Comparison of ENCODE assay signal across 9 mouse cellular contexts in the genomic region with DNA sequence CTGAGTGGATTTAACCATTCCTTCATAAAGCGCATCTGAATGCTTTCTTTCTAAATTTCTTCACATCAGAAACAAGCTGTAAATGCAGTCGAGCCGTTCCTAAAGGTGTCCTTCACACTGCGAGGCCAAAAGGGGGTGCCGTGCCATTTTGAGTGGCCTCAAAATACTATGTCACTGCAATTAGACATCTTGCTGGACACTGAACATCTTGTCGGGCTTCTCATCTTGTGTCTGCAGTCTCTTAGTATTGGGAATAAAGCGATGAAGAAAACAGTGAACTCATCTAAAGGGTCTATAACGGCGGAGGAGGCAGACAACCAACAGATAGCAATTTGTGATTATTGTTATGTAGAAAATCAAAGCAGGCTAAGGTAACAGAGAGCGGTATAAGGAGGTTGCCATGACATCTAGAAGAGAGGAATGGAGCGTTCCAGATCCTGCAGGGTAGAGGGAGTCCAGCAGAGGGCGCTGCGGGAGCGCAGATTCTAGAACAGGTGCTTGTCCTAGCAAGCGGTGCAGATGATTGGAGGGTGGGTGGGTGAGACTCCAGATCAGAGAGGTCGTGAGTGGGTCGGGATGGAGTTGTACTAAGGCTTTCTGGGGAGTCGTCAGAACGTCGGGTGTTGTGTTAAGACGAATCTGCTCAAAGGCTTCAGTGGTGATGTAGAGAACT. TPM values are rescaled to one million over a fixed set of nuclear protein-coding genes. Genes with fewer than 3 reads are reported as not detected.
DNase-seq lines count a peak whose midpoint lies in the region; ATAC-seq lines count a peak whose summit lies in the region.
"Had no signal": no experiment of that assay in that cellular context is flagged by ENCODE, and none has a peak within 500 bp of the region (broad histone marks: within the 10 kb centered on the region; RNA-seq: fewer than 3 reads in every experiment).

No protein-coding gene starts in this region.

- WGBS in forebrain, embryonic 11.5 days, result 21% methylated on average over 21 of the region's 21 CpGs
- 17% methylated on average over 21 of the region's 21 CpGs for WGBS in lung, embryonic 15.5 days

- peak; percentile 59 to 68 for DNase-seq in CD8-positive naive resting alpha-beta T cell, adult 2 months (ENCODE audit: low read depth in 2 of 2, low spot score in 2 of 2)
- peak; percentile 92 for DNase-seq in brain, adult 2 months (ENCODE audit: low read depth, low spot score)
- DNase-seq in forebrain, embryonic 11.5 days (ENCODE audit: low spot score), result peak; percentile 91
- DNase-seq in layer of hippocampus, adult 8-10 months (ENCODE audit: low spot score in 2 of 2), result peak; percentile 73 to 88
- DNase-seq in ovary, postnatal 10 days (ENCODE audit: low spot score), result peak; percentile 30
- peak; percentile 82 for DNase-seq in thymus, postnatal 14 days

- H3K9ac ChIP-seq in forebrain, embryonic 11.5 days (ENCODE audit: low read length), result no peak overlapping the region
- no peak overlapping the region for H3K9ac ChIP-seq in lung, embryonic 15.5 days

- no peak overlapping the region for H3K4me2 ChIP-seq in forebrain, embryonic 11.5 days (ENCODE audit: low read depth, low read length, severe bottlenecking)
- no peak overlapping the region for H3K4me2 ChIP-seq in lung, embryonic 15.5 days

- ATAC-seq in forebrain, embryonic 11.5 days (replicated peaks; ENCODE audit: low FRiP score), result peak; percentile 80
- peak; percentile 79 to 81; a peak in 3 of 4 replicates for ATAC-seq in hematopoietic stem cell, adult 5-6 weeks (replicated peaks in 1 of 2; ENCODE audit: insufficient read depth in 1 of 2, low FRiP score in 2 of 2, low TSS enrichment in 1 of 2, low read depth in 1 of 2, poor library complexity in 2 of 2, severe bottlenecking in 2 of 2)
- ATAC-seq in lung, embryonic 15.5 days (ENCODE audit: borderline replicate concordance, extremely low read depth, low FRiP score, low TSS enrichment), result peak; percentile 21; the same call in 1 of the 2 replicates

- H3K4me1 ChIP-seq in forebrain, embryonic 11.5 days (replicated peaks; ENCODE audit: control insufficient read depth, insufficient read depth, low read length), result no peaks in the 10 kb centered on the region
- H3K4me1 ChIP-seq in lung, embryonic 15.5 days, result no peaks in the 10 kb centered on the region

- no peaks in the 10 kb centered on the region for H3K9me3 ChIP-seq in forebrain, embryonic 11.5 days (ENCODE audit: control insufficient read depth, low read length)
- H3K9me3 ChIP-seq in lung, embryonic 15.5 days, result no peaks in the 10 kb centered on the region

- H3K27me3 ChIP-seq in forebrain, embryonic 11.5 days (ENCODE audit: control insufficient read depth, insufficient read depth, low read length), result no peaks in the 10 kb centered on the region; the same call in 1 of the 2 replicates
- H3K27me3 ChIP-seq in lung, embryonic 15.5 days, result no peaks in the 10 kb centered on the region

- H3K4me3 ChIP-seq in forebrain, embryonic 11.5 days (ENCODE audit: low read depth, low read length), result no peak overlapping the region
- H3K4me3 ChIP-seq in lung, embryonic 15.5 days, result no peak overlapping the region

- no peak overlapping the region for H3K27ac ChIP-seq in forebrain, embryonic 11.5 days (ENCODE audit: low read depth, low read length)
- no peak overlapping the region for H3K27ac ChIP-seq in lung, embryonic 15.5 days

- no peaks in the 10 kb centered on the region for H3K36me3 ChIP-seq in forebrain, embryonic 11.5 days (ENCODE audit: control insufficient read depth, insufficient read depth, low read length)
- H3K36me3 ChIP-seq in lung, embryonic 15.5 days, result peaks cover 4% of the 10 kb centered on the region; the same call in 1 of the 2 replicates

RNA-seq across cellular contexts. Expression of a gene that starts 15.6 kb away (rescaled TPM):
- polyA plus RNA-seq in forebrain, embryonic 11.5 days (2014; fragmentation: Nextera tagmentation; extraction: Ambion mirVana), result 0.36 TPM in 1 of 2 replicates, not detected in the other
- total RNA-seq in hematopoietic stem cell, adult 5-6 weeks (2017), result not detected in 2 replicates
- total RNA-seq in layer of hippocampus, adult 8-10 months (2022), result under 1 TPM in 1 of 4 experiments, not detected in 3; 0.34 TPM
- polyA plus RNA-seq in lung, embryonic 15.5 days (2015; fragmentation: Nextera tagmentation; extraction: Ambion mirVana), result 0.12 and 0.15 TPM in 2 replicates
- total RNA-seq: gastrocnemius, adult 8-10 months had no signal

RNA-seq across cellular contexts. Expression of a gene that starts 55.4 kb away (rescaled TPM):
- polyA plus RNA-seq in forebrain, embryonic 11.5 days (2014; fragmentation: Nextera tagmentation; extraction: Ambion mirVana), result 3.4 and 4.9 TPM in 2 replicates
- not detected in 2 replicates for total RNA-seq in hematopoietic stem cell, adult 5-6 weeks (2017)
- 10 to 100 TPM; 11.3 to 16.7 (median 15.4) TPM for total RNA-seq in layer of hippocampus, adult 8-10 months (2022)
- 6.6 and 8.4 TPM in 2 replicates for polyA plus RNA-seq in lung, embryonic 15.5 days (2015; fragmentation: Nextera tagmentation; extraction: Ambion mirVana)

Comparison
In these comparisons a context has a peak if more than half of its experiments do, and no peak if none do; other contexts are left out.
1. DNase-seq: peak in every context shown above with its lines; median percentile 92 in brain, adult 2 months; 91 in forebrain, embryonic 11.5 days; 82 in thymus, postnatal 14 days; 80 in layer of hippocampus, adult 8-10 months; 64 in CD8-positive naive resting alpha-beta T cell, adult 2 months; 30 in ovary, postnatal 10 days.
2. ATAC-seq: peak in every context shown above with its lines; median percentile 80 in forebrain, embryonic 11.5 days; 80 in hematopoietic stem cell, adult 5-6 weeks; 21 in lung, embryonic 15.5 days.
3. RNA of a gene that starts 55.4 kb away (total RNA-seq): 11.3 to 16.7 TPM in layer of hippocampus, adult 8-10 months; not detected in hematopoietic stem cell, adult 5-6 weeks; every median in the first group is over 10 times any median in the second.